Mouse (Mus musculus) spleen, adult 10 weeks (tissue): ENCODE results near the gene Abcg5. TPM values are rescaled to one million over a fixed set of nuclear protein-coding genes. Genes with fewer than 3 reads are reported as not detected.

Source experiments
- polyA plus RNA-seq: library from polyadenylated mRNA; stranded (reverse); fragments of 350-450 nt; fragmentation: Illumina TruSeq; extraction: RNeasy Lipid Tissue Mini Kit (QIAGEN cat#74804); gene quantifications from one replicate; pipeline ENCODE4 v1.2.3, GENCODE M21; 2015; ENCODE audit warnings: low replicate concordance; ENCODE audit not compliant: insufficient read depth

Gene Abcg5
- not detected for polyA plus RNA-seq

GRCm38 (mm10) chr17:84682734-84683717 lies at the start of gene Abcg5:
Gene Abcg5, minus strand, starts transcription at chr17:84683011.

GRCm38 (mm10) chr17:84675951-84676366 lies 6.9 kb downstream of the Abcg5 start, which contains the start of gene Abcg8:
Gene Abcg8, plus strand, starts transcription at chr17:84676302.

GRCm38 (mm10) chr17:84626276-84626856 lies 56.4 kb downstream of the Abcg5 start, which contains the start of gene Dync2li1:
Gene Dync2li1, plus strand, starts transcription at chr17:84626496.

Other genes starting within 250 kb of the Abcg5 start
- gene Thada, start 216.8 kb downstream of the Abcg5 start, polyA plus RNA-seq = 22.7 TPM
- gene Plekhh2, start 171.1 kb downstream of the Abcg5 start, polyA plus RNA-seq = 6.8 TPM
- 6.6 TPM for gene Dync2li1, start 56.5 kb downstream of the Abcg5 start, polyA plus RNA-seq
- gene Abcg8, start 6.7 kb downstream of the Abcg5 start, polyA plus RNA-seq = not detected
- 38.3 TPM for gene Lrpprc, start 107.8 kb upstream of the Abcg5 start, polyA plus RNA-seq